In the genomic region with DNA sequence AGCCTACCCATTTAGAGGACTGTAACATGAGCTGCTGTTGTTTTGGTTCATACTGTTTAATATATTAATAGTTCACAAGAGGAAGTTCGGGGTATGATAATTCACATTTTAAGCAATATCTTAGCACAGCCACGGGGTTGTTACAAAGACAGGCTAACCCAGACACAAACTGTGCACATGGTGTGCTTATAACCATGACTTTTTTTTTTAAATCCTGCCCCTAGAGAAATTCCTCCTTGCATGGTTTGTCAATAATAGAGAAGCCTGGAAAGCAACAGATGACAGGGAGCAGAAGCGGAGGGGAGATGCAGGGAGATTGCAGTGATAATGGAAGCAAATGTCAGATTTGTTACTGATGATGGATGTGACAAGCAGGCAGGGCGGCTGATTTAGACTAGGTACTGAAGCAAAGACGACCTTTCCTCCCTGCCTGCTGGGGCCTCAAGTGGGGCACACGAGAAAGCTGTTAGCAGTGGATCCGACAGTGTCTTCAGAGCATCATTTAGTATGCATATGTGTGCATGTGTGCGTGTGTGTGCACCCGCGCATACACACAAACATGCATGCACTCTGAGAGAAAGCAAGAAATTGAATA, we compare ENCODE assay signal across 23 mouse cellular contexts.
DNase-seq lines count a peak whose midpoint lies in the region; ATAC-seq and TF ChIP-seq lines count a peak whose summit lies in the region.
"Had no signal": no experiment of that assay in that cellular context is flagged by ENCODE, and none has a peak within 500 bp of the region (broad histone marks: within the 10 kb centered on the region; RNA-seq: fewer than 3 reads in every experiment).

No protein-coding gene starts in this region.

- no peak overlapping the region for H3K27ac ChIP-seq in embryonic facial prominence, embryonic 14.5 days (replicated peaks; ENCODE audit: low read depth, low read length)
- no peak overlapping the region for H3K27ac ChIP-seq in embryonic facial prominence, embryonic 10.5 days (replicated peaks)
- H3K27ac ChIP-seq in hindbrain, embryonic 12.5 days: no peak overlapping the region
- no peak overlapping the region for H3K27ac ChIP-seq in midbrain, embryonic 13.5 days
- H3K27ac ChIP-seq in gastrocnemius, adult 2 months: no peak overlapping the region
- no peak overlapping the region for H3K27ac ChIP-seq in heart, embryonic 12.5 days (ENCODE audit: poor library complexity, severe bottlenecking)
- H3K27ac ChIP-seq: embryonic facial prominence, embryonic 13.5 days; heart, embryonic 10.5 days; intestine, embryonic 15.5 days; layer of hippocampus, adult 2 months had no signal

- TF ChIP-seq CTCF in gastrocnemius, adult 2 months (IDR thresholded peaks at IDR 0.05): no peak

- peak; percentile 31 for DNase-seq in embryonic facial prominence, embryonic 14.5 days (ENCODE audit: low spot score)
- DNase-seq in embryonic facial prominence, embryonic 10.5 days (ENCODE audit: low spot score): no peak
- peak; percentile 76 for DNase-seq in retina, postnatal 1 day
- DNase-seq in gastrocnemius, adult 2 months: no peak
- DNase-seq: adrenal gland, adult 2 months; cerebellum, adult 11-12 months; cerebellum, postnatal 10 days; kidney, adult 8-10 months; kidney, postnatal 14 days; liver, postnatal 0 days; thymus, adult 18-20 months; thymus, postnatal 4 days had no signal

- no peak overlapping the region for H3K4me3 ChIP-seq in embryonic facial prominence, embryonic 14.5 days (ENCODE audit: low read depth, low read length)
- H3K4me3 ChIP-seq in embryonic facial prominence, embryonic 10.5 days: no peak overlapping the region
- H3K4me3 ChIP-seq in hindbrain, embryonic 12.5 days: no peak overlapping the region
- H3K4me3 ChIP-seq in midbrain, embryonic 13.5 days (replicated peaks): no peak overlapping the region
- no peak overlapping the region for H3K4me3 ChIP-seq in gastrocnemius, adult 2 months
- H3K4me3 ChIP-seq in heart, embryonic 12.5 days: no peak overlapping the region
- H3K4me3 ChIP-seq: embryonic facial prominence, embryonic 13.5 days; heart, embryonic 10.5 days; intestine, embryonic 15.5 days; layer of hippocampus, adult 2 months had no signal

- ATAC-seq in embryonic facial prominence, embryonic 14.5 days (ENCODE audit: low read depth): no peak
- ATAC-seq in hindbrain, embryonic 12.5 days (ENCODE audit: low FRiP score): peak; percentile 66
- peak; percentile 79 for ATAC-seq in midbrain, embryonic 13.5 days
- ATAC-seq in heart, embryonic 12.5 days (ENCODE audit: insufficient number of reproducible peaks, low FRiP score): no peak
- ATAC-seq: forebrain, embryonic 14.5 days; intestine, embryonic 15.5 days; liver, postnatal 0 days; lung, postnatal 0 days; Patski had no signal

- intact Hi-C loops in gastrocnemius, adult 2 months (cut with DNase I): no loop called here

- H3K27me3 ChIP-seq in embryonic facial prominence, embryonic 14.5 days (replicated peaks; ENCODE audit: control insufficient read depth, insufficient read depth, low read length): no peaks in the 10 kb centered on the region
- no peaks in the 10 kb centered on the region for H3K27me3 ChIP-seq in embryonic facial prominence, embryonic 10.5 days (replicated peaks; ENCODE audit: low read depth, poor library complexity, severe bottlenecking)
- H3K27me3 ChIP-seq in hindbrain, embryonic 12.5 days: no peaks in the 10 kb centered on the region
- no peaks in the 10 kb centered on the region for H3K27me3 ChIP-seq in midbrain, embryonic 13.5 days
- no peaks in the 10 kb centered on the region for H3K27me3 ChIP-seq in heart, embryonic 12.5 days (replicated peaks)
- H3K27me3 ChIP-seq: embryonic facial prominence, embryonic 13.5 days; intestine, embryonic 15.5 days had no signal

- WGBS in embryonic facial prominence, embryonic 14.5 days: 53% methylated on average over 10 of the region's 10 CpGs
- 68% methylated on average over 10 of the region's 10 CpGs for WGBS in embryonic facial prominence, embryonic 10.5 days
- WGBS in hindbrain, embryonic 12.5 days: 48% methylated on average over 10 of the region's 10 CpGs
- WGBS in midbrain, embryonic 13.5 days: 47% methylated on average over 10 of the region's 10 CpGs
- 61% methylated on average over 10 of the region's 10 CpGs for WGBS in heart, embryonic 12.5 days

- H3K36me3 ChIP-seq in embryonic facial prominence, embryonic 14.5 days (ENCODE audit: control insufficient read depth, insufficient read depth, low read length): no peaks in the 10 kb centered on the region
- H3K36me3 ChIP-seq in embryonic facial prominence, embryonic 10.5 days (replicated peaks): no peaks in the 10 kb centered on the region
- H3K36me3 ChIP-seq in hindbrain, embryonic 12.5 days: no peaks in the 10 kb centered on the region
- H3K36me3 ChIP-seq in midbrain, embryonic 13.5 days: no peaks in the 10 kb centered on the region
- H3K36me3 ChIP-seq in heart, embryonic 12.5 days: no peaks in the 10 kb centered on the region
- H3K36me3 ChIP-seq: embryonic facial prominence, embryonic 13.5 days; heart, embryonic 10.5 days; intestine, embryonic 15.5 days had no signal

- H3K4me1 ChIP-seq in embryonic facial prominence, embryonic 14.5 days (ENCODE audit: control insufficient read depth, insufficient read depth, low read length): no peaks in the 10 kb centered on the region
- H3K4me1 ChIP-seq in embryonic facial prominence, embryonic 10.5 days: peaks cover 3% of the 10 kb centered on the region; the same call in 1 of the 2 replicates
- peaks cover 8% of the 10 kb centered on the region; the same call in 1 of the 2 replicates for H3K4me1 ChIP-seq in hindbrain, embryonic 12.5 days
- H3K4me1 ChIP-seq in midbrain, embryonic 13.5 days (replicated peaks): peaks cover 15% of the 10 kb centered on the region
- H3K4me1 ChIP-seq in heart, embryonic 12.5 days (replicated peaks): no peaks in the 10 kb centered on the region
- H3K4me1 ChIP-seq: embryonic facial prominence, embryonic 13.5 days; heart, embryonic 10.5 days; intestine, embryonic 15.5 days had no signal

- no peak overlapping the region for H3K4me2 ChIP-seq in embryonic facial prominence, embryonic 14.5 days (ENCODE audit: low read depth, low read length)
- no peak overlapping the region for H3K4me2 ChIP-seq in hindbrain, embryonic 12.5 days (replicated peaks)
- H3K4me2 ChIP-seq in midbrain, embryonic 13.5 days (replicated peaks): peak overlapping the region; percentile 11; the same call in 1 of the 2 replicates
- no peak overlapping the region for H3K4me2 ChIP-seq in heart, embryonic 12.5 days
- H3K4me2 ChIP-seq: embryonic facial prominence, embryonic 13.5 days; intestine, embryonic 15.5 days; liver, embryonic 11.5 days had no signal

- H3K9me3 ChIP-seq in embryonic facial prominence, embryonic 14.5 days (ENCODE audit: control insufficient read depth, low read length): no peaks in the 10 kb centered on the region
- H3K9me3 ChIP-seq in embryonic facial prominence, embryonic 10.5 days: no peaks in the 10 kb centered on the region
- no peaks in the 10 kb centered on the region for H3K9me3 ChIP-seq in hindbrain, embryonic 12.5 days (replicated peaks)
- no peaks in the 10 kb centered on the region for H3K9me3 ChIP-seq in midbrain, embryonic 13.5 days
- H3K9me3 ChIP-seq in heart, embryonic 12.5 days (replicated peaks): no peaks in the 10 kb centered on the region; the same call in 1 of the 2 replicates
- H3K9me3 ChIP-seq: embryonic facial prominence, embryonic 13.5 days; heart, embryonic 10.5 days; intestine, embryonic 15.5 days had no signal

- H3K9ac ChIP-seq in embryonic facial prominence, embryonic 14.5 days (ENCODE audit: low read depth, low read length): no peak overlapping the region
- no peak overlapping the region for H3K9ac ChIP-seq in hindbrain, embryonic 12.5 days
- H3K9ac ChIP-seq in midbrain, embryonic 13.5 days (replicated peaks): no peak overlapping the region
- H3K9ac ChIP-seq in heart, embryonic 12.5 days: no peak overlapping the region
- H3K9ac ChIP-seq: embryonic facial prominence, embryonic 13.5 days; intestine, embryonic 15.5 days; liver, postnatal 0 days had no signal

Comparison
In these comparisons a context has a peak if more than half of its experiments do, and no peak if none do; other contexts are left out.
1. DNase-seq: peak in embryonic facial prominence, embryonic 14.5 days (single experiment) and retina, postnatal 1 day (single experiment); none in embryonic facial prominence, embryonic 10.5 days (single experiment) and gastrocnemius, adult 2 months (single experiment).
2. ATAC-seq: peak in hindbrain, embryonic 12.5 days (single experiment) and midbrain, embryonic 13.5 days (single experiment); none in embryonic facial prominence, embryonic 14.5 days (single experiment) and heart, embryonic 12.5 days (single experiment).